Mouse (Mus musculus) midbrain, embryonic 14.5 days (tissue): ENCODE results near the gene Jmjd6. TPM values are rescaled to one million over a fixed set of nuclear protein-coding genes. Genes with fewer than 3 reads are reported as not detected.

Experiments used
- ATAC-seq: fragments of 200-750 bp; cut with Nextera tagmentation; 2 replicates; pipeline ENCODE4 v1.8.0; 2017; ENCODE audit warnings: moderate number of reproducible peaks, moderate library complexity; ENCODE audit not compliant: low FRiP score, low TSS enrichment
- DNase-seq: peaks from one replicate; pipeline ENCODE4 v3.0.0-alpha.2; 2015
- H3K27ac ChIP-seq: fragments of 300-500 bp; sonication (generic); replicated peaks from 2 replicates; pipeline ENCODE4 v1.5.1; 2014; ENCODE audit warnings: mild to moderate bottlenecking, low read depth, low read length, moderate library complexity
- H3K27me3 ChIP-seq: fragments of 300-500 bp; sonication (generic); 2 replicates; pipeline ENCODE4 v1.6.1; 2014; ENCODE audit warnings: low read length, control low read depth, mixed read lengths; ENCODE audit not compliant: control insufficient read depth, insufficient read depth
- H3K36me3 ChIP-seq: fragments of 300-500 bp; sonication (generic); 2 replicates; pipeline ENCODE4 v1.6.1; 2014; ENCODE audit warnings: low read length, control low read depth; ENCODE audit not compliant: control insufficient read depth, insufficient read depth
- H3K4me1 ChIP-seq: fragments of 300-500 bp; sonication (generic); 2 replicates; pipeline ENCODE4 v1.6.1; 2014; ENCODE audit warnings: mild to moderate bottlenecking, antibody characterized with exemption, low read length, control low read depth; ENCODE audit not compliant: control insufficient read depth, insufficient read depth
- H3K4me2 ChIP-seq: fragments of 300-500 bp; sonication (generic); 2 replicates; pipeline ENCODE4 v1.6.1; 2014; ENCODE audit warnings: mild to moderate bottlenecking, low read length, moderate library complexity
- H3K4me3 ChIP-seq: fragments of 300-500 bp; sonication (generic); replicated peaks from 2 replicates; pipeline ENCODE4 v1.5.1; 2014; ENCODE audit warnings: low read depth, low read length
- H3K9ac ChIP-seq: fragments of 300-500 bp; sonication (generic); replicated peaks from 2 replicates; pipeline ENCODE4 v1.6.1; 2014; ENCODE audit warnings: mild to moderate bottlenecking, low read length, moderate library complexity
- H3K9me3 ChIP-seq: fragments of 300-500 bp; sonication (generic); 2 replicates; pipeline ENCODE4 v1.6.1; 2016; ENCODE audit warnings: low read length, control low read depth, mixed read lengths; ENCODE audit not compliant: control insufficient read depth
- WGBS: fragments of 180-500 bp; shearing (Covaris S2); extraction: QIAGEN DNeasy Blood & Tissue Kit; methylation state at CpG from one replicate; pipeline ENCODE4 v1.1.7; 2014; 5-methylcytosine and 5-hydroxymethylcytosine counted together
- polyA plus RNA-seq: library from polyadenylated mRNA; unstranded; fragments of >200 nt; fragmentation: Nextera tagmentation; extraction: Ambion mirVana; gene quantifications from 2 replicates; pipeline ENCODE4 v1.2.1, GENCODE M21; 2014

Gene Jmjd6
- polyA plus RNA-seq, 1 experiment from 2014 or later, result 70.8 TPM

- Histone ChIP-seq H3K9me3 (no peaks in the 10 kb centered on the region), H3K36me3 (no peaks in the 10 kb centered on the region), H3K27ac (peak overlapping the region; percentile 99), H3K27me3 (no peaks in the 10 kb centered on the region), H3K4me2 (peak overlapping the region; percentile 33), H3K4me3 (no peak overlapping the region), H3K4me1 (peaks cover 57% of the 10 kb centered on the region), H3K9ac (peak overlapping the region; percentile 32; the same call in 1 of the 2 replicates)
- DNase-seq, result peak; percentile 80
- WGBS, result 1% methylated on average over 20 of the region's 20 CpGs
- ATAC-seq, result no peak
Observed at GRCm38 (mm10) chr11:116814076-116814883, 29.0 kb downstream of the Jmjd6 start.

GRCm38 (mm10) chr11:116813610-116814009 is 29.6 kb downstream of the Jmjd6 start:
- ATAC-seq, result no peak
- H3K36me3 ChIP-seq, result no peaks in the 10 kb centered on the region
- H3K9ac ChIP-seq, result peak overlapping the region; percentile 32; the same call in 1 of the 2 replicates
- 59% methylated on average over 13 of the region's 13 CpGs for WGBS
- H3K9me3 ChIP-seq, result no peaks in the 10 kb centered on the region
- H3K4me1 ChIP-seq, result peaks cover 57% of the 10 kb centered on the region
- peak overlapping the region; percentile 33 for H3K4me2 ChIP-seq
- H3K27me3 ChIP-seq, result no peaks in the 10 kb centered on the region
- no peak for DNase-seq
- H3K4me3 ChIP-seq, result no peak overlapping the region
- H3K27ac ChIP-seq, result peak overlapping the region; percentile 99

DNA sequence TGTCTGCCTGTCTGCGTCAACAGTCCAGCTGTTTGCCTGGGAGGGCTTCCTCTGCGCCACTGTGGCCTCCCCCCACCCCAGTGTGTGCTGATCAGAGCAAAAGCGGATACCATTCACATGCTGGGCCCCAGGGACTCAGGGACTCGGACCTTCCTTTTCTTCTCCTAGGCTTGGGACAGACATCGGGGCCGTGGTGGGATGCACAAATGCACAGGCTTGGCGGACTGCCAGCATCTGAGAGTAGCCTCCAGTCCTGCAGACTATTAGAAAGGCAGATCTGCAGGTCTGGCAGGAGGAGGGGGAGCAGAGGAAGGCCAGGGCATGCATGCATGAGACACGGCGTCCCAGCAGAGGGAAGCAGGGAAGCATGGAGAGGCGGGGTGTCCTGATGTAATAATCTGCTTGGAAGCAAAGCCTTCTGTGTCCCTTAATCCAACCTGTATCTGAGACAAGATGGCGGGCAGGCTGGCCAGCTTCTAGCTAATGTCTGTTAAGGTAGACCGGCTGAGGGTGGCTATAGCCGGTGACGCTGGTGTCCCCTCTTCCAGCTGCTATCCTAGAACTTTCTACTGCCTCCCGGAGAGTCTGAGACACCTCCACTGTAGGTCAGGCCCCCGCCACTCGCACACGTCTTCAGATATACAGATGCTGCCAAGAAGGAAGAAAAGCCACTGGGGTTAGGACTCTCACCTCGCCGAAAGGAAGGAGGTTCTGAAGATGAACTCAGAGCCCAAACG is 30.3 kb downstream of the Jmjd6 start:
- Histone ChIP-seq H3K4me2 (peak overlapping the region; percentile 38), H3K27me3 (no peaks in the 10 kb centered on the region), H3K4me3 (no peak overlapping the region), H3K4me1 (peaks cover 57% of the 10 kb centered on the region), H3K9ac (peak overlapping the region; percentile 36), H3K9me3 (no peaks in the 10 kb centered on the region), H3K27ac (peak overlapping the region; percentile 99), H3K36me3 (no peaks in the 10 kb centered on the region)
- WGBS, result 19% methylated on average over 21 of the region's 21 CpGs
- ATAC-seq (peak; percentile 53), DNase-seq (peak; percentile 92)

DNA sequence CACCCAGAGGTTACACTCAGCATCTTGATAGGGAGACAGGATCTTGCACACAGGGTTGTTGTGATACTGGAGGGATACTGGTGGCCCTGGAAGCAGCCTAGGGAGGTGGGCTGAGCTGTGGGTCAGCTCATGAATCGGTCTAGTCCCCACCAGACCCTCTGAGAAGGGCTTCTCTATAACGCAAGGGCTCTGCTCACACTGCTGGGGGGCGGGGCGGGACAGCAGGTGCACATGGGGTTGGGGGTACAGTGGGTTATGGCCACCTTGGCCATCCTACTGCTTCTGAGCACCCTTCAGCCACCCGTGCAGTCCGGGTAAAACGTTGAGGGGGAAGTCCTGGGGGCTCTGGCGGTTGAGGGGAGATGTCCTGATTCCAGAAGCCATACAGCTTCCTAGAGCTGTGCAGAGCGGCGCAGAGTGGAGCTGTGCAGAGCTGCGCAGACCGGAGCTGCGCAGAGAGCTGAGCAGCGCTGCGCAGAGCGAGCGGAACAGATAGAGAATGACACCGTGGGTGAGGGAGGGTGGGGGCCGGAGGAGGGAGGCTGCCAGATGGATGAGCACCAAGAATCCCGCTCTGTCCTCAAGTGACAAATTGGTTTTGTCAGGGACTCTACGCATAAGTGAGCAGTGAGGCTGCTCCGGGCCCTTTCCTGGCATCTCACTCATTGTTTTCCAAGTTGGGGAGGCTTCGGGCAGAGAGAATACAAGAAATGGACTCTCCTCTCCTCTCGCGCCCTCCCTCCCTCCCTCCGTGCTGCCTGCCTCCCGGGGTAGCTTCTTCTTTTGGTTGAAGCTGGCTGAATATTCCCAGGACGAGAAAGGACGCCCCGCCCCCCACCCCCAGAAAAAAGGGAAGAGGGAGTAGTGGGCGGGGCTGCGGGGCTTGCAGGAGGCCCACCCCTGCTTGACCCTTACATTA is 32.0 kb downstream of the Jmjd6 start:
- 2% methylated on average over 31 of the region's 32 CpGs for WGBS
- peak; percentile 91 for ATAC-seq

DNA sequence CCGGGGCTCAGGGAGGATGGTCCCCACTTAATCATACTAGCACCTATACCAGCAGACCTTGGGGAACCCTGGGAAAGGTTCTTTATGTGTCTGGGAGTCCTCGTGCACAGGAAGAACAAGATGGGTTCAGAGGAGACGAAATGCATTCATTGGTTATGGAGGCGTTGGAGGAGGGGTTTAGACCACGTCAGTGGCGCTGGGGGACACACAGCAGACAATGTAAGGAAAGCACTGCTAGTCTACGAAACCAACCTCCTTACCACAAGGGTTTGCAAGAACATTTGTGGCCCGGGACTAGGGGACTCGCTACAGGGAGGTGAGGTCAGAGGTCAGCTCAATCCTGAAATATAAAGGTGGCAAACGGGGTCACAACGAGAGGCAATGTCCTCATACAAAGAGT is 32.7 kb downstream of the Jmjd6 start:
- no peaks in the 10 kb centered on the region for H3K9me3 ChIP-seq
- peak overlapping the region; percentile 99 for H3K27ac ChIP-seq
- peaks cover 53% of the 10 kb centered on the region for H3K4me1 ChIP-seq
- H3K9ac ChIP-seq, result peak overlapping the region; percentile 63
- ATAC-seq, result no peak
- 18% methylated on average over 11 of the region's 11 CpGs for WGBS
- H3K36me3 ChIP-seq, result no peaks in the 10 kb centered on the region
- peak overlapping the region; percentile 30 for H3K4me3 ChIP-seq
- H3K4me2 ChIP-seq, result peak overlapping the region; percentile 72
- DNase-seq, result peak; percentile 82
- no peaks in the 10 kb centered on the region for H3K27me3 ChIP-seq

More for the DNA sequence above, 32.0 kb downstream of the Jmjd6 start:
- H3K36me3 ChIP-seq, result no peaks in the 10 kb centered on the region
- H3K9ac ChIP-seq, result peak overlapping the region; percentile 63
- H3K4me3 ChIP-seq, result peak overlapping the region; percentile 30
- H3K27me3 ChIP-seq, result no peaks in the 10 kb centered on the region
- DNase-seq, result peak; percentile 95
- H3K9me3 ChIP-seq, result no peaks in the 10 kb centered on the region
- H3K27ac ChIP-seq, result peak overlapping the region; percentile 99
- H3K4me2 ChIP-seq, result peak overlapping the region; percentile 72
- peaks cover 57% of the 10 kb centered on the region for H3K4me1 ChIP-seq

DNA sequence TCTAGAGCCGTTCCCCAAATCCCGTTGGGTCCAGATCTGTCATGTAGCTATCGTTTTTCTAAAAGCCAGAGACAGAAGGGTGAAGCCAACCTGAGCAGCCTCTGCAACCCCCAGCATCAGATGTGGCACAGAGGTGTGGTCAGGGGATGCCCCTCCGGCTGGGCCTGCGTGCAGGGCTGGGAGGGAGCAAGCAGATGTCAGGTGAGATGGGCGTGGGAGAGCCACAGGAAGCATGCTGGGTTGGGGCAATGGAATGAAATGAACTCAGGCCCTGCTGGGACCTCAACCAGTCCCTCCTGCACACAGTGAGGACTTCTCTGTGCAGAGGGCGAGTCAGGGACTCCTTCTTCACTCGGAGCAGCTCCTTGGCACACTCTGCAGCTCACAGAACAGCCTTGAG is 33.7 kb downstream of the Jmjd6 start:
- Histone ChIP-seq H3K36me3 (no peaks in the 10 kb centered on the region), H3K9ac (no peak overlapping the region), H3K27ac (peak overlapping the region; percentile 99), H3K9me3 (no peaks in the 10 kb centered on the region), H3K4me3 (no peak overlapping the region), H3K4me1 (peaks cover 44% of the 10 kb centered on the region), H3K4me2 (no peak overlapping the region), H3K27me3 (no peaks in the 10 kb centered on the region)
- no peak for DNase-seq
- WGBS, result 85% methylated on average over 8 of the region's 8 CpGs
- ATAC-seq, result no peak

GRCm38 (mm10) chr11:116808811-116809395 is 34.3 kb downstream of the Jmjd6 start:
- ATAC-seq, result no peak
- Histone ChIP-seq H3K4me2 (no peak overlapping the region), H3K9ac (no peak overlapping the region), H3K36me3 (no peaks in the 10 kb centered on the region), H3K27ac (no peak overlapping the region), H3K27me3 (no peaks in the 10 kb centered on the region), H3K4me1 (peaks cover 37% of the 10 kb centered on the region), H3K4me3 (no peak overlapping the region), H3K9me3 (no peaks in the 10 kb centered on the region)
- WGBS, result 76% methylated on average over 11 of the region's 11 CpGs
- DNase-seq, result no peak
